Mouse (Mus musculus) lung, postnatal 0 days (tissue): ENCODE results near the gene Fbxo41. TPM values are rescaled to one million over a fixed set of nuclear protein-coding genes. Genes with fewer than 3 reads are reported as not detected.
A peak's percentile ranks its signal among the peaks of the same experiment; 100 is the strongest.

Experiments
- ATAC-seq: fragments of 200-750 bp; cut with Nextera tagmentation; 2 replicates; pipeline ENCODE4 v1.8.0; 2017; ENCODE audit warnings: moderate library complexity
- DNase-seq: peaks from one replicate; pipeline ENCODE4 v3.0.0-alpha.2; 2016; ENCODE audit warnings: low spot score
- H3K27ac ChIP-seq: fragments of 300-500 bp; sonication (generic); 2 replicates; pipeline ENCODE4 v1.5.1; 2014; ENCODE audit warnings: antibody characterized with exemption, mild to moderate bottlenecking, low read length, mixed read lengths
- H3K27me3 ChIP-seq: fragments of 300-500 bp; sonication (generic); replicated peaks from 2 replicates; pipeline ENCODE4 v1.6.1; 2014; ENCODE audit warnings: low read length, mixed read lengths; ENCODE audit not compliant: insufficient read depth
- H3K36me3 ChIP-seq: fragments of 300-500 bp; sonication (generic); 2 replicates; pipeline ENCODE4 v1.6.1; 2014; ENCODE audit warnings: low read length, mixed read lengths; ENCODE audit not compliant: insufficient read depth
- H3K4me1 ChIP-seq: fragments of 300-500 bp; sonication (generic); 2 replicates; pipeline ENCODE4 v1.6.1; 2014; ENCODE audit warnings: antibody characterized with exemption, low read depth, low read length, mixed read lengths; ENCODE audit not compliant: insufficient read depth
- H3K4me2 ChIP-seq: fragments of 300-500 bp; sonication (generic); replicated peaks from 2 replicates; pipeline ENCODE4 v1.6.1; 2014; ENCODE audit warnings: low read depth, mild to moderate bottlenecking, low read length, moderate library complexity, mixed read lengths
- H3K4me3 ChIP-seq: fragments of 300-500 bp; sonication (generic); 2 replicates; pipeline ENCODE4 v1.5.1; 2014; ENCODE audit warnings: low read depth, low read length
- H3K9ac ChIP-seq: fragments of 300-500 bp; sonication (generic); replicated peaks from 2 replicates; pipeline ENCODE4 v1.6.1; 2014; ENCODE audit warnings: low read depth, mild to moderate bottlenecking
- H3K9me3 ChIP-seq: fragments of 300-500 bp; sonication (generic); 2 replicates; pipeline ENCODE4 v1.6.1; 2016; ENCODE audit warnings: low read length, mixed read lengths
- CTCF ChIP-seq: IDR thresholded peaks from 2 replicates; pipeline ENCODE4 v1.5.1; 2016; ENCODE audit warnings: antibody characterized with exemption, mild to moderate bottlenecking
- EP300 ChIP-seq: IDR thresholded peaks from 2 replicates; pipeline ENCODE4 v1.6.1; 2016; ENCODE audit warnings: antibody characterized with exemption, mild to moderate bottlenecking, control low read depth
- WGBS: fragments of 180-500 bp; shearing (Covaris S2); extraction: QIAGEN DNeasy Blood & Tissue Kit; methylation state at CpG from one replicate; pipeline ENCODE4 v1.1.7; 2014; 5-methylcytosine and 5-hydroxymethylcytosine counted together
- polyA plus RNA-seq: library from polyadenylated mRNA; unstranded; fragments of >200 nt; fragmentation: Nextera tagmentation; extraction: Ambion mirVana; gene quantifications from 2 replicates; pipeline ENCODE4 v1.2.1, GENCODE M21; 2015

Fbxo41 gene
- polyA plus RNA-seq, 1 experiment from 2014 or later: not detected

GRCm38 (mm10) chr6:85431842-85432431 lies 70.9 kb downstream of the Fbxo41 start, which contains the start of gene Smyd5:
TSS of gene Smyd5 (plus strand) at chr6:85431989.
- peak; percentile 79 for DNase-seq
- Histone ChIP-seq H3K9ac (peak within 1 kb of the TSS; percentile 27), H3K4me1 (peaks cover 3% of the 10 kb centered on the region; the same call in 1 of the 2 replicates), H3K27ac (no peak within 1 kb of the TSS), H3K4me2 (peak within 1 kb of the TSS; percentile 92), H3K9me3 (no peaks in the 10 kb centered on the region), H3K4me3 (peak within 1 kb of the TSS; percentile 72), H3K27me3 (no peaks in the 10 kb centered on the region), H3K36me3 (no peaks in the 10 kb centered on the region)
- ATAC-seq: peak; percentile 88
- WGBS: under 1% methylated on average over 34 of the region's 39 CpGs
- TF ChIP-seq CTCF (no peak), EP300 (no peak)

DNA sequence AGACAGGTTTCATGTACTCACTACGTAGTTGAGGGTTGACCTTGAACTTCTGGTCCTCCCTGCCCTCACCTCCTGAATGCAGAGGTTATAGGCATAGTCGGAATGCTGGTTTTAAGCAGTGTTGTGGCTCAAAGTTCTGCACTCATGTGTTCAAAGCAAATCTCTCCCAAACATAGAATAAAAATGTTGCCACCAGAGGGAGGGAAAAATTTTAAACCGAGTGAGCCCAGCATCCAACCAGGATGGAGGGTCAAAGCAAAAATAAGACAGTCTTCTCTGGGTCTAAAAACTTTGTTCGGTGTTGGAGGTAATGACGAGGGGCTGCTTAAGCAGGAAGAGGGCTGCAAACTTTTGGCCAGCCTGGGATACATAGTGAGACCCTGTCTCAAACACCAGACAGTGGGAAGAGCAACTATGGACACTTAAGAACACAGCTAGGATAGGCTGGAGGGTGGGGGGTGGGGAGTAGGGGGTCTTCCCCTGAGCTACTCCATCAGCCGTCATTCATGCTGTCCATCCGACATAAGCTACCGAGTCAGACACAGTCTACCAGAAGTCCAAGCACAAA lies 71.4 kb downstream of the Fbxo41 start:
- H3K27me3 ChIP-seq: no peaks in the 10 kb centered on the region
- no peaks in the 10 kb centered on the region for H3K36me3 ChIP-seq
- peaks cover 3% of the 10 kb centered on the region; the same call in 1 of the 2 replicates for H3K4me1 ChIP-seq
- H3K27ac ChIP-seq: no peak overlapping the region
- H3K4me3 ChIP-seq: peak overlapping the region; percentile 72
- 43% methylated on average over 8 of the region's 8 CpGs for WGBS
- DNase-seq (no peak), ATAC-seq (peak; percentile 16; the same call in 1 of the 2 replicates)
- H3K4me2 ChIP-seq: peak overlapping the region; percentile 92
- peak overlapping the region; percentile 27; the same call in 1 of the 2 replicates for H3K9ac ChIP-seq
- H3K9me3 ChIP-seq: no peaks in the 10 kb centered on the region
- no peak for TF ChIP-seq EP300
- no peak for TF ChIP-seq CTCF

GRCm38 (mm10) chr6:85423836-85424379 lies 78.9 kb downstream of the Fbxo41 start, which contains the start of gene Noto:
TSS of gene Noto (plus strand) at chr6:85423886.
- Histone ChIP-seq H3K9ac (no peak within 1 kb of the TSS; the same call in 1 of the 2 replicates), H3K27me3 (no peaks in the 10 kb centered on the region)
- ATAC-seq: 0 out of 2 replicates have a peak, but pooled peaks have one; percentile 7

More at GRCm38 (mm10) chr6:85423836-85424379, 78.9 kb downstream of the Fbxo41 start, which contains the start of gene Noto:
- H3K36me3 ChIP-seq: no peaks in the 10 kb centered on the region
- peak within 1 kb of the TSS; percentile 28; the same call in 1 of the 2 replicates for H3K4me2 ChIP-seq
- H3K9me3 ChIP-seq: no peaks in the 10 kb centered on the region
- H3K4me1 ChIP-seq: no peaks in the 10 kb centered on the region
- 12% methylated on average over 28 of the region's 28 CpGs for WGBS
- no peak within 1 kb of the TSS for H3K27ac ChIP-seq
- DNase-seq: no peak
- no peak within 1 kb of the TSS for H3K4me3 ChIP-seq
- TF ChIP-seq CTCF: no peak
- TF ChIP-seq EP300: no peak

Other genes starting within 250 kb of the Fbxo41 start
- gene Sfxn5, start 169.6 kb downstream of the Fbxo41 start, polyA plus RNA-seq: 8.0 and 9.9 TPM in 2 replicates
- 11.2 and 12.2 TPM in 2 replicates for gene Rab11fip5, start 128.4 kb downstream of the Fbxo41 start, polyA plus RNA-seq
- 0.24 and 0.27 TPM in 2 replicates for gene Noto, start 79.1 kb downstream of the Fbxo41 start, polyA plus RNA-seq
- gene Smyd5, start 71.0 kb downstream of the Fbxo41 start, polyA plus RNA-seq: 13.3 and 14.8 TPM in 2 replicates
- 200 and 210 TPM in 2 replicates for gene Cct7, start 51.5 kb downstream of the Fbxo41 start, polyA plus RNA-seq
- 47.7 and 54.0 TPM in 2 replicates for gene Pradc1, start 51.0 kb downstream of the Fbxo41 start, polyA plus RNA-seq
- not detected in 2 replicates for gene Egr4, start 10.6 kb upstream of the Fbxo41 start, polyA plus RNA-seq
- gene Alms1, start 84.5 kb upstream of the Fbxo41 start, polyA plus RNA-seq: 1.2 and 1.5 TPM in 2 replicates
- not detected in 2 replicates for gene Nat8f7, start 210.2 kb upstream of the Fbxo41 start, polyA plus RNA-seq